Mouse (Mus musculus): ENCODE results near the gene Dlgap1.

GRCm38 (mm10) chr17:70363561-70363960 is 394.7 kb downstream of the Dlgap1 start:
- TF ChIP-seq CTCF (conservative IDR thresholded peaks at IDR 0.05; ENCODE audit: low read length), result no peak
- no peak for TF ChIP-seq POU5F1 (IDR thresholded peaks at IDR 0.05; ENCODE audit: borderline replicate concordance, low read length)
